Mouse (Mus musculus) megakaryocyte-erythroid progenitor cell, adult 5-6 weeks (primary cell): ENCODE measurements around the gene Tomt. TPM values are rescaled to one million over a fixed set of nuclear protein-coding genes. Genes with fewer than 3 reads are reported as not detected.

ENCODE experiments used
- ATAC-seq: replicated peaks from 2 replicates; pipeline ENCODE4 v1.8.0; 2016; ENCODE audit warnings: mild to moderate bottlenecking, inconsistent platforms; ENCODE audit not compliant: severe bottlenecking, poor library complexity, low FRiP score, low TSS enrichment
- total RNA-seq, 2 experiments: library from RNA; stranded (forward) in 1 of 2; stranded (reverse) in 1 of 2; fragments of 200-1000, 215-1000 nt in 1 of 2; fragments of >200 nt in 1 of 2; fragmentation: Nextera tagmentation in 1 of 2; gene quantifications; 2 replicates each; pipeline ENCODE4 v1.2.3; 2014 to 2017

Tomt gene
- total RNA-seq, 2 experiments from 2014 or later, result 0.23 TPM; not detected in 1

- no peak for ATAC-seq
Measured at GRCm38 (mm10) chr7:101866491-101867265, 39.5 kb downstream of the Tomt start.

- no peak for ATAC-seq
Measured at GRCm38 (mm10) chr7:101863415-101863814, 42.7 kb downstream of the Tomt start, which contains the start of gene Anapc15. TSS of gene Anapc15 (plus strand) at chr7:101863715.

- ATAC-seq, result 0 out of 2 replicates have a peak, but pooled peaks have one; percentile 41
Measured at GRCm38 (mm10) chr7:101862291-101862690, 43.9 kb downstream of the Tomt start.

- ATAC-seq, result no peak
Measured at GRCm38 (mm10) chr7:101860978-101861377, 45.2 kb downstream of the Tomt start.

GRCm38 (mm10) chr7:101858362-101858761 lies 47.8 kb downstream of the Tomt start:
- no peak; the same call in 1 of the 2 replicates for ATAC-seq

- ATAC-seq, result no peak
Measured at GRCm38 (mm10) chr7:101857094-101857493, 49.1 kb downstream of the Tomt start, which contains the start of gene Folr2. TSS of gene Folr2 (minus strand) at chr7:101857194.

GRCm38 (mm10) chr7:101853816-101854215 lies 52.3 kb downstream of the Tomt start:
- no peak for ATAC-seq

GRCm38 (mm10) chr7:101852846-101853245 lies 53.3 kb downstream of the Tomt start:
- ATAC-seq, result no peak

- no peak for ATAC-seq
Measured at GRCm38 (mm10) chr7:101851689-101852088, 54.5 kb downstream of the Tomt start.

Other genes with a start within 250 kb of the Tomt start
- gene Clpb, start 242.7 kb downstream of the Tomt start, total RNA-seq (2014; fragmentation: Nextera tagmentation), result 28.3 and 41.2 TPM in 2 replicates
- 25.5 and 26.2 TPM in 2 replicates for gene Clpb, start 242.7 kb downstream of the Tomt start, total RNA-seq (2017)
- not detected in 2 replicates for gene Phox2a, start 88.0 kb downstream of the Tomt start, total RNA-seq (2014; fragmentation: Nextera tagmentation)
- gene Phox2a, start 88.0 kb downstream of the Tomt start, total RNA-seq (2017), result not detected in 2 replicates
- 2.1 and 4.6 TPM in 2 replicates for gene Inppl1, start 68.1 kb downstream of the Tomt start, total RNA-seq (2014; fragmentation: Nextera tagmentation)
- gene Inppl1, start 68.1 kb downstream of the Tomt start, total RNA-seq (2017), result 3.5 and 10.2 TPM in 2 replicates
- not detected in 2 replicates for gene Folr2, start 49.2 kb downstream of the Tomt start, total RNA-seq (2014; fragmentation: Nextera tagmentation)
- not detected in 2 replicates for gene Folr2, start 49.2 kb downstream of the Tomt start, total RNA-seq (2017)
- gene Anapc15, start 42.6 kb downstream of the Tomt start, total RNA-seq (2014; fragmentation: Nextera tagmentation), result 131 and 132 TPM in 2 replicates
- gene Anapc15, start 42.6 kb downstream of the Tomt start, total RNA-seq (2017), result 85.3 and 93.1 TPM in 2 replicates
- gene Folr1, start 35.6 kb downstream of the Tomt start, total RNA-seq (2014; fragmentation: Nextera tagmentation), result 1.3 TPM in 1 of 2 replicates, not detected in the other
- gene Folr1, start 35.6 kb downstream of the Tomt start, total RNA-seq (2017), result not detected in 2 replicates
- gene Lamtor1, start 455 bp downstream of the Tomt start, total RNA-seq (2014; fragmentation: Nextera tagmentation), result 47.6 and 53.1 TPM in 2 replicates
- 48.8 and 57.6 TPM in 2 replicates for gene Lamtor1, start 455 bp downstream of the Tomt start, total RNA-seq (2017)
- gene Lrrc51, start 27.5 kb upstream of the Tomt start, total RNA-seq (2014; fragmentation: Nextera tagmentation), result 2.3 and 4.4 TPM in 2 replicates
- gene Lrrc51, start 27.5 kb upstream of the Tomt start, total RNA-seq (2017), result 0.75 TPM in 1 of 2 replicates, not detected in the other
- gene Numa1, start 27.8 kb upstream of the Tomt start, total RNA-seq (2014; fragmentation: Nextera tagmentation), result 106 and 112 TPM in 2 replicates
- 207 and 289 TPM in 2 replicates for gene Numa1, start 27.8 kb upstream of the Tomt start, total RNA-seq (2017)
- gene Il18bp, start 112.3 kb upstream of the Tomt start, total RNA-seq (2014; fragmentation: Nextera tagmentation), result 4.7 and 9.2 TPM in 2 replicates
- gene Il18bp, start 112.3 kb upstream of the Tomt start, total RNA-seq (2017), result 1.1 and 2.7 TPM in 2 replicates
- gene Rnf121, start 159.1 kb upstream of the Tomt start, total RNA-seq (2014; fragmentation: Nextera tagmentation), result 12.5 and 12.6 TPM in 2 replicates
- gene Rnf121, start 159.1 kb upstream of the Tomt start, total RNA-seq (2017), result 11.2 and 19.6 TPM in 2 replicates
- 54.5 and 57.5 TPM in 2 replicates for gene Xndc1, start 159.2 kb upstream of the Tomt start, total RNA-seq (2014; fragmentation: Nextera tagmentation)
- gene Xndc1, start 159.2 kb upstream of the Tomt start, total RNA-seq (2017), result 28.7 and 40.8 TPM in 2 replicates
- 0.48 and 1.3 TPM in 2 replicates for gene Xntrpc, start 159.4 kb upstream of the Tomt start, total RNA-seq (2014; fragmentation: Nextera tagmentation)
- 0.08 TPM in 1 of 2 replicates, not detected in the other for gene Xntrpc, start 159.4 kb upstream of the Tomt start, total RNA-seq (2017)
- gene Trpc2, start 176.8 kb upstream of the Tomt start, total RNA-seq (2014; fragmentation: Nextera tagmentation), result not detected in 2 replicates
- 0.80 and 1.0 TPM in 2 replicates for gene Trpc2, start 176.8 kb upstream of the Tomt start, total RNA-seq (2017)
- not detected in 2 replicates for gene Art1, start 195.4 kb upstream of the Tomt start, total RNA-seq (2014; fragmentation: Nextera tagmentation)
- not detected in 2 replicates for gene Art1, start 195.4 kb upstream of the Tomt start, total RNA-seq (2017)
- 2.2 TPM in 1 of 2 replicates, not detected in the other for gene Art5, start 203.1 kb upstream of the Tomt start, total RNA-seq (2014; fragmentation: Nextera tagmentation)
- gene Art5, start 203.1 kb upstream of the Tomt start, total RNA-seq (2017), result not detected in 2 replicates
- gene Chrna10, start 210.5 kb upstream of the Tomt start, total RNA-seq (2014; fragmentation: Nextera tagmentation), result not detected in 2 replicates
- gene Chrna10, start 210.5 kb upstream of the Tomt start, total RNA-seq (2017), result not detected in 2 replicates